Mouse (Mus musculus) adipocyte (in vitro differentiated cells): Measurements from ENCODE around the gene Asl.

Experiments used
- DNase-seq: peaks from one replicate; pipeline ENCODE4 v3.0.0-alpha.2; 2016; ENCODE audit warnings: low spot score

Gene Asl

DNA sequence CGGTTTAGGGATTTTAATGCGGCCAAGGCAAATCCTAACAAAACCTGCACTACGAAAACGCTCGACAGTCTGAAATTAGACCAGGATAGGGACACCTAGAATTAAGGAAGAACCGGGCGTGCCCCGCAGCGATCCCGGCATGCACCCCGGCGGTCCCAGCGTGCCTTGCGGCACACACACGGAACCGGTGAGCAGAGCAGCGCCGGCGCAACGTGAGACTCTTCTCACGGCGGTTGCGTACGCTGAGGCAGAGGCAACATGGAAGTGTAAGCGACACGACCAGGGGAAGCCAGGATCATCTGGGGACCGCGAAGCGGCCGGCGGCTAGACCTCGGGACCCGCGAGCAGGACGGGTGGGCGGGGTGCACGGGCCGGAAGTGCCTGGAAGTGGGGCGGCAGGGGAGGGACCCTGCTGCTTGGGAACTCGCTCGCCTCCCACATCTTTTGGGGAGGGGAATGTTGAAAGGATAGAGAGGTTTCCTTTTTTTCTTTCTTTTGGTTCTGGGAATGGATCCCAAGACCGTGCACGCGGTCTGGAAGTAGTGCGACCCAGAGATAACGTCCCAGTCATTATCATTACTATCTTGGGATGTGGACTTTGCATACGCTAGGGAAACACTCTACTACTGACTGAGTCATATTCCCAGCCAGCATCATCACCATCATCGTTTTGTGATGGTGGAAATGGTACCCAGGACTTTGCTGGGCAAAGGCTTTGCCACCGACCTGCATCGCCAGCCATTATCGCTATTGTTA, at the start of gene Asl, which contains the start of gene Crcp:
TSS of gene Asl (minus strand) at position 106 of the 756 bp plus-strand sequence.
TSS of gene Crcp (plus strand) at position 149 of the 756 bp plus-strand sequence.
- DNase-seq, result peak; percentile 77

DNA sequence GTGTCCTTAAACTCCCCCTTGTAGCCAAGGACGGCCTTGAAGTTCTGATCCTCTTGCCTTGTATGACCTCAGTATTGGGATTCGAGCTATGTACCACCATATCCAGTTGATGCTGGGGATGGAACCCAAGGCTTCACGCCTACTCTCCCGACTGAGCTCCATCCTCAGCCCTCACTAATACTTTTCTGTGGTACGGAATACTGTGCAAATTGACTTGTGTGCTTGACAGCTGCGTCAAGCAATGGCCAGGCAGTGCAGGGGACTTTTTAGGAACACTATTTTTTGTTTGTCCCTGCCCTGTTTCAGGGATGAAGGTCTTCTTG, 49.7 kb upstream of the Asl start:
- DNase-seq, result no peak

DNA sequence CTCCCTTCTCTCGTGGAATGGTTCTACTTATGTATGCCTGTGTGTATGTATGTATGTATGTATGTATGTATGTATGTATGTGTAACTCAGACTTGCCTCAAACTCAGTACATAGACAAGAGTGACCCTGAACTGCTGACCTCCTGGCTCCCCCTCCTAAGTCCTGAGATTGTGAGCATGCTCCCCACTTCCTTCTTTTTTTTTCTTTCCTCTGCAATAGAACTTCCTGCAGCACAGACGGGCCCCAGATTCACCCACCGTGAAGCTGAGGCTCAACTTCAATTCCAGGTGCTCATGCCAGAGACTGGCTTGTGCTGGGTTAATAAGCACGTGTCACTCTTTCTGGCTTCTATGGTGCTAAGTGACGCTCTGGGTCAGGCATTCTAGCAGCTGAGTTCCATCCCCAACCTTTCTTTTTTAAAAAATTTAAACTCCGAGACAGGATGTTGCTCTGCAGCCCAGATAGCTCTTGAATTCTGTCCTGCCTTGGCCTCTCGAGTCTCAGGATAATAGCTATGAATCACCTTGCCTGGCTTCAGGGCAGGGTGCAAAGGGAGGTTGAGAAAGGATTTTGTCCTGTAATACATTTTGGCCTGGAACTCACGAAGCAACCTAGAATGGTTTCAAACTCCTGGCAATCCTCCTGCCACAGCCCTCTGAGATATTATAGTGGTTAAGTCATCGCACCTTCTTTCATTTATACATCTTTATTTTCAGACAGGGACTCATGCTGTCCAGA, 49.2 kb upstream of the Asl start:
- DNase-seq, result no peak

DNA sequence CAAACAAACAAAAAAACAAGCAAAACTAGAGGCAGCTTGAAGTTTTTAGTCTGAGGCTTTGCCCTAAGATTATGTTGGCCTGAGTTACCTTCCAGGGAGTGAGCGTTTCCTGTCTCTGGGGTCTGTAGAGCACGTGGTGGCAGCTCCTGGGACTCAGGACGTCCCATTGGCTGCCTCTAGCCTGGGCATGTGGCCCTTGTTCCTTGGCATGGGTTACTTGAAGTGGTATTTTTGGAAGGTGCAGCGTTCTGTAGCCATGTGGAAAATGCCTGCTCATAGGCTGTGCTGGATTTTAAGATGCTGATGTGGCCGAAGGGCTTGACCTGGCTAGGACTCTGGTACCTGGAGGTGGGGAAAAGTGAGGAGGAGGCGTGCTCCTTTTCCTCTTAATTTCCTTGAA, 47.3 kb upstream of the Asl start:
- DNase-seq, result no peak

DNA sequence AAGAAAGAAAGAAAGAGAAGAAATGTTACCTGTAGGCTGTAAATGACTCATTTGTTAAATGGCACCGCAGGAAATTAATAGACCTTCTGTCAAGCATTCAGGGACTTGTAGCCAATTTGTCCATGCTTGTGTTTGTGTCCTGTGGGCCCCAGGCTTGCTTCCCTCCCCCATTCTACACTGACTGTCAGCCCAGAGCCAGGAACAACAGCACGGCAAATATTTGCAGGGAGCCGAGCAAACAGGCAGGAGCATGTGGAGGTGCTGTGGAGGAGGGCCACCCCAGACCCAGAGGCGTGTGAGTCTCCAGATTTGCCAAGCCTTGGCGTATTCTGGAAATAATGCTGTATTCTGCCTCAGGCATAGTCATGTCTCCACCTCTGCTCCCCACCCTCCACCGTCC, 45.4 kb upstream of the Asl start:
- DNase-seq, result no peak

DNA sequence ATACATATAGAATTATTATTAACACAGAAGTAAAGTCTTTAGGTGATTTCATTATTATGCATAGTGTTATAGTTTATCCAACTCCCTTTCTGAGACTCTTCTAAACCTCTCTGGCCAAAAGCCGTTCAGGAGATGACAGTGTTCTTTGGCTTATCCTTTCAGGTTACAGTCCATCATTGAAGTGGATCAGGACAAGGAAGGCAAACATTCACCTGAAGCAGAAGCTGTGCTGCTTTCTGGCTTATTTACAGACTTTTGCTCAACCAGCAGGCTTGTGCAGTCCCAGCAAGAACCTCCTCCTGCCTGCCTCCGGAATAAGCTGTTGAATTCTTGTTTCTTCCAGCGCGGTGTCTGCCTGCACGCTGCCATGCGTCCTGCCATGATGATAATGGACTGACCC, 44.0 kb upstream of the Asl start, which contains the start of gene Tpst1:
TSS of gene Tpst1 (plus strand) at position 301 of the 400 bp plus-strand sequence.
- no peak for DNase-seq

DNA sequence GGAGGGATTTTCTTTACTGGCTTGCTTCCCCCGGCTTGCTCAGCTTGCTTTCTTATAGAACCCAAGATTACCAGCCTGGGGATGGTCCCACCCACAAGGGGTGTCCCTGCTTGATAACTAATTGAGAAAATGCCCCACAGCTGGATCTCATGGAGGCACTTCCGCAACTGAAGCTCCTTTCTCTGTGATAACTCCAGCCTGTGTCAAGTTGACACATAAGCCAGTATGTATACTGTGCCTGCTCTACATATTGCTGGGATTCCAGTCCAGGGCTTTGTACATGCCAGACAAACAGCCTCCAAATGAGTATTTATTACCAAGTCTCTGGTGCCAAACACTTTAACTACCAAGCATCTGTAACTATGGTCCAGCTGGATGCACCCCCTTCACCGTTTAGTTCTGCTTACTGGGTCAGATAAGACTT, 38.8 kb upstream of the Asl start:
- DNase-seq, result no peak

DNA sequence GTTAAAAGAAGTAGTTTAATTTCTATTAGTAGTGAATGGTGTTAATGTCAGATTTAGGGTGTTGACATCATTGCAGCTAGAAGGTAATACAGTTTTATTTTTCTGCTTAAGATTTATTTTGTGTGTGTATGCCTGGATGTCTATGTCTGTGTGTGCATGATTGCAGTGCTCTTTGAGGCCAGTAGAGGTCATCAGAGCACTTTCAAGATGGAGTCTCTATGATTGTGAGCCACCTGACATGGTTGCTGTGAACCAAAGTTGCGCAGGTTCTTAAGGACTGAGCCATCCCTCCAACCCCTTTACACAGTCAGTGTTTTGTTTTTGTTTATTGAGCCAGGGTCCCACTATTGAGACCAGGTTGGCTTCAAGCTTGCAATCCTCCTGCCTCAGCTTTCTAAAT, 36.5 kb upstream of the Asl start:
- DNase-seq, result no peak

DNA sequence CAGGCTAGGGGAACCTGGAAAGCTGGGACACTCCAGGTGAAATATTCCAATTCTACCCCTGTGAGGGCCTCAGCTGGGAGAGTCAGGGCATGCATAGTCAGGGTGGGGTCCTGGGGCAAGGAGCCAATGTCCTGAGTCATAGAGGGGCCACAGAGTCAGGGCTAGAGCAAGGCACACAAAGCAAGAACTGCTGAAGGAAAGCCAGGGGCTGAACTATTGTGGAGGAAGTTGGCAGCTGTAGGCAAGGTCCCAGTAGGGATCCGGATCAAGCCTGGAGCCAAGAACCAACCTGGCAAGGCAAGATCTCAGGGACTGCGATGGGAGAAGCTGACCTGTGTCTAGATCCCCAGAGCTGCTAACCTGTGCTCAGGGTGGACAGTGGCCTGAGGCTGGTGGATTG, 34.7 kb upstream of the Asl start:
- DNase-seq, result peak; percentile 26

DNA sequence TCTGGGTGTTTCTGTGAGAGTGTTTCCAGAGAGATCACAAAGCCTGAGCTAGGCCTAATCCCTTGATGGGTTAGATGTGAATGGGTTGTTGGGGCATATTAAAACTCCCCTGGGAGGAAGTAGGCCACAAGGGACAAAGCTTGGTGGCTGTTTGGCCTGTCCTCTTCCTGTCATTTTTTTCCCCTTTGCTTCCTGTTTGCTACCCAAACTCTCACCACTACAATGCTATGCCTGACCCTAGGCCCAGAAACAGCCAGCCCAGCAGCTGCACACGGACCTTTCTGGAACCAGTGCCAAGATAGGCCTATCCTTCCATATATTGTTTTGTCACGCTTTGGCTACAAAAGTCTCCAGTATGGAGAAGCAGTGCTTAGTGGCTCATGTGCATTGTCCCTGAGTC, 33.0 kb upstream of the Asl start:
- DNase-seq, result peak; percentile 84

DNA sequence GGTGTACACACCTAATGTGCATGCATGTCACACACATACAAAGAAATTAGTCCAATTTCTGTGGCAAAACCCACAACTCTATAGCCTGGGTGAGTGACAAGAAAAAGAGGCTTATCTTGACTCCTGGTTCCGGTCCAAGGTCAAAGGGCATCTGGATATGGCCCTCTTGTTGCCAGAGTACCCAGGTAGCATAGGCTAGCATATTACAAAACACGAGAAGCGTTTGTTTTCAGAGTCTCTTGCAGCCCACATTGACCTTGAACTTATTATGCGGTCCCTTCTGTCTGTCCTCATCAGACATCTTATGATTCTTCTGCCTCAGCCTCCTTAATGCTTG, 31.2 kb upstream of the Asl start:
- no peak for DNase-seq

DNA sequence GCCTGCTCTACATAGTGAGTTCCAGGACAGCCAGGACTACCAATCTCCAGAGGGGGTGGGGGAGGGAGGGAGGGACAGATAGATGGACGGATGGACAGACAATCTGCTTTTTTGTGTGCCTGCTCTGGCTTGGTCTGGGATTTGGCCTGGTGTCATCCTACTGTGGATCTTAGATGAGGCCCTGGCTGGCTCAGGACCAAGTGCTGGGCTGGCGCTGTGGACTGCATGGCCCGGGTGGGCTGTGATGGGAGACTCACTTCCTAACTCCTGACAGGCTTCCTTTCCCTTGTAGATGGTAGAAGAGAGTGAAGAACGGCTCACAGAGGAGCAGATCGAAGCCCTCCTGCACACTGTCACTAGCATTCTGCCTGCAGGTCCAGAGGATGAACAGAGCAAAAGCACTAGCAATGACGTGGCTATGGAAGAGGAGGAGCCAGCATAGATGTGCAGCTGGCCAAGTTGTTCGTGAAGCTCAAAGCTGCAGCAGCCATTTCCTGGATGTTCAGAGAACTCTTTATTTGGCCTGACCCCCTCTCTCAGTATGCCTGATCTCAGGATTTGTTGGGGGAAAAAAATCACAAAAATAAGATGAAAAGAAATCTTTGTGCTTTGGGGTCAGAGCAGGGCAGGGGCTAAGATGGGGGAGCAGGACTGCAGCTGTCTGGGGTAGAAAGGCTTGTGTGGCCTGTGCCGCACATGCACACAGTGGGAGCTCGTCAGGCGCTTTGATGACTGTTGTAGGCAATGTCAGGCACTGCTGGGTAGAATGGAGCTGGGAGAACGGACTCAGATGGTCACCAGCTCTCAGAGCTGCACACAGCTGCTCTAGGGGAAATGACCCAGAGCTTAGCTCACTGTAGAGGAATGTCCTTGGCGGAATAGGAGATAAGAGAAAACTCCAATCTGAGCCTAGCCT, 30.6 kb upstream of the Asl start:
- DNase-seq, result no peak

DNA sequence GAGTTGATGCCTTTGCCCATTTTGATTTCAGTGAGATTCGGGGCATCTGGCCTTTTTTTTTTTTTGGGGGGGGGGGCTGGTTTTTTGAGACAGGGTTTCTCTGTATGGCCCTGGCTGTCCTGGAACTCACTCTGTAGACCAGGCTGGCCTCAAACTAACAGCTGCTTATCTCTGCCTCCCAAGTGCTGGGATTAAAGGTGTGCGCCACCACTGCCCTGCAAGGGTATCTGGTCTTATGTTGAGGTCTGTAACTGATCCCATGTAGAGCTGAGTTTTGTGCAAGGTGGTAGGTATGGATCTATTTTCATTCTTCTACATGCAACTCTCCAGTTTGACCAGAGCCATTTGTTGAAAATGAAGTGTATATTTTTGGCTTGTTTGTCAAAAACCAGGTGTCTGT, 27.3 kb upstream of the Asl start:
- no peak for DNase-seq

DNA sequence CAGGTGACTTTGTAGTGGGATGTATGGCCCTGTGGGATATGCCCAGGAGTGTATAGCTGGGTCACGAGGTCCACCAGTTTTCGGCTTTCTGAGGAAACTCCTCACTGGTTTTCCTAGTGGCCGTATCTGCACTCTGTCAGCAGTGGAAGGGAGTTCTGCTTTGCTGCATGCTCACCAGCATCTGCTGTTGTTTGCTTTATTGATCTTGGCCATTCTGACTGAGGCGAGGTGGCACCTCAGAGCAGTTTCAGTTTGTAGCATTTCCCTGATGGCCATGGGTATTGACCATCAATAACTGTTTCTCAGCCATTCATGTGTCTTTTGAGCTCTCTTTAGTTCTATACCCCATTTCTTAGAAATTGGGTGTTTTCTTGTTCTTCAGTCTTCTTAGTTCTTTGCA, 26.6 kb upstream of the Asl start:
- no peak for DNase-seq

DNA sequence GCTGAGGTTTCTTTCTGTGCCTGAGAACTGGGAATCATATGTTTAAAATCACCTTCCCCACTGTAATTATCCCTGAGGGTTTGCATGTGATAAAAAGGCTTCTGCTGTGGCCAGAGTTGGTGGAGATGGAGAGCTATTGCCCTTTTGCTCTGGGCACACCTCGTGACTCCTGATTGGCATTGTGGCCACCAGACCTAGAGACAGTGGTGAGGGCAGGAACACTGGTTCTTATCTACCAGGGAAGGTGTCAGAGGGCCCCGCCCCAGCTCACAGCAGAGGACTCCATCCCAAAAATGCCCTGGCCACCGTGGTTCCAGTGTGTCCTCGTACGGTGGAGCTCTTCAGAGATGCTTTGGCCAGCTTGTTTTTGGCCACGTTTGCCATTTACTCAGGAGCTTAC, 23.9 kb upstream of the Asl start:
- DNase-seq, result no peak

DNA sequence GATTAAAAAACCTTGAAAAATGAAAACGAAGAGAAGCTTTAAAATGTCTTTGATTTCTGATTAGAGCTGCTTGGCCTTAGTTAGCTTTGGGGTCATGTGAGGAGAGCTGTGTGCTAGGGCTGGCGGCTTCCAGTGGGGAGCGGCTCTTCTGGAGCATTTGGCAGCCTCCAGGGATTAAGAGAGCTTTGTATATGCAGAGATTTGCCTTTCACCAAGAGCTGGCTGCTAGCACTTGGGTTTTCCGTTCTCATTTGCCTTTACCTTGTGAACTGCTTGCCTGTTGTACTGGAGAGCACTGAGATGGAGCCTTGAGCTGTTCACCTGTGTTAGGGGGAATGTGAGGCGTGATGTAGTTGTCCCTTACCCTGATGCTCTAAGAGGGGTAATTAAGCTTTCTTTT, 23.5 kb upstream of the Asl start:
- peak; percentile 65 for DNase-seq

DNA sequence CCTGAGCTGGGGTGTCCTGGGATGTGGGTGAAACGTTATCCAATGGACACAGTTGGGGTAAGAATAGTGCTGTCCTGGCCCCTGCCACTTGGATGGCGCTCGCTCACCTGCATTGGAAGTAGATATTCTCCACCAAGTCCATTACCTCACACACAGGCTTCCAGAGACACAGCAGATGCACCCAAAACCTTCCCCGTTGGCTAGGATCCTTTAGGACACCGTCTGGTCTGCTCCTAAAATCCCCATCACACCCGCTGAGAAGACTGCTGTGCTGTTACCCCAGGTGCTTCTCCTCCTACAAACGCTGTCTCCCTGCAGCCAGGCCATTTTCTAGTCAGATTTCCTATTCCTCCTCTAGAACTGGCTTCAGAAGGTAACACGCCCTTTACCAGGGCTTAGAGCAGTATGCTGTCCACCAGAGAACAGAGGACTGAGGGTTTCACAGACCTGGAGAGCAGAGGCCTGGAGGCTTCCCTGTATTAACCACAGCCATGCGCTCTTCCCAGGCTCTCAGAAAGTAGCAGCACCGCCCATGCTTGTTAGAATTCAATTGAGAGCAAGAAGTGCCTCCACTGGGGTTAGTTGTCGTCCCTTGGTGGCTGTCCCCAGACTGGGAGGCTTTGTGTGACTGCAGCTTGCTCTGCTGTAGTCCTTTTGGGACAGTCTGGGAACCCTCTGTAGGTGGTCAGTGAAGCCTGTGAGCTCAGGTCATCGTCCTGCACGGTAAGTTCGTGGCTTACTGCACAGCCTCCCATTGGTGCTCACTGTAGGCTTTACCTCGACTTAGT, 22.2 kb upstream of the Asl start:
- no peak for DNase-seq

DNA sequence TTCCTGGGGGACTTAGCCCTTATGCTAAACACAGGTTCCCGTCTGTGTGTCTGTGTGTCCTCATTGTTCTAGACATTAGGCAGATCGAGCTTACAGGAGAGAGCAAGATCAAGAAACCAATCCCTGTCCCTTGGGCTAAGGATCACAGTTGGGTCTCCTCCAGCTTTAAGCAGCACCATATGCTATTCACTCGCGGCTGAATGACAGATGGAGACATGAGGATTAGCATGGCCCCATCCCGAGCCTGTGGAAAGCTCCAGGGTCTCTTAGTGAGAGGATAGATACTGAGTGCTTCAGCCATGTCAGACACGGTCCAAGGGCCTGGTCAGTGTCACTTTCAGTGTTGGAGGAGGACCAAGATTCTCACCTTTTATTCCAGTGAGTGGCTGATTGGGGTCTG, 21.4 kb upstream of the Asl start:
- DNase-seq, result no peak

DNA sequence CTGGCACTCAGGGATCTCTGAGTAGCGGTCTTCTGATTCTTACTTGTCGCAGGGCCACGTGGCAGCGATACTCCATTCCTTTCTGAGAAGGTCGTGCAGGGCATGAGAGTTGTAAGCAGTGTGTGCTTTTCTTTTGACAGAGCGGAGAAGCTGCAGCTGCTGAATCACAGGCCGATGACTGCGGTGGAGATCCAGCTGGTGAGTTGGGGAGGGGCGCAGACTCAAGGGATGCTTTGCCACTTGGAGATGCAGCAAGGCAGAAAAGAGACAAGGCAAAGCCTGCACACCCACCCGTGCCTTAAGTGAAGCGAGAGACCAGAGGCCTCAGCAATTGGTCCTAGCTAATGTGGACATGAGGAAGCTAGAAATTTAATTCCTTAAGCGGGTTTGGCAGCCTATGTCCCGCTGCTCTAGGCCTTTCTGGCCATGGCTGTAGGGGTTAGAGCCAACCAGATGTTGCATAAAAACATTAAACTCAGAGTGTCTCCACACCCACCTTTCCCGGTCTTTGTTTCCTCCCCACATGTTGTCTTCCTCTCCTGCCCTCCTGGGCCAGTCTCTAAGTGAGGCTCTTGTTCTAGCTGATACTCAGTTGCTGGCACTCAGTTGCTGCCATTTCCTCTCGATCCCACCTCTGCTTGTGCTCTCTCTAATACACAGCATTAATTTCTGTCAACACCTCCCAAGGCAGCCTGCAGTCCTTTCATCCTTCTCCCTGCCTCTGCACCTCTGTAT, 19.9 kb upstream of the Asl start:
- no peak for DNase-seq

DNA sequence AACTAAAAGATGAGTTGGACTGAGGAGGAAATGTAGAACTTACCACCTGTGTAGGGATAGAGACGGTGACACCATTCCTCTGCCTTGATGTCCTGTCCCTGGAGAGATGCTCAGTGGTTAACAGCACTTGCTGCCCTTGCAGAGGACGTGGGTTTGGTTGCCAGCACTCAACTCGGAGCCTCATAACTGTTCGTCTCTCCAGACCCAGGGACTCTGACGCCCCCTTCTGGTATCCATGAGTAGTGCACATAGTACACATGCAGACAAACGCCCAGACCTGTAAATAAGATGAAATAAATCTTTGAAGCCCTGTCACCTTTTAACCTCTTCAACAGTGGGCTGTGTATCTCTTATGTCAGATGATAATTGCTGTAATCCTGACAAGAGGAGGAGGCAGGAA, 18.0 kb upstream of the Asl start:
- DNase-seq, result no peak

DNA sequence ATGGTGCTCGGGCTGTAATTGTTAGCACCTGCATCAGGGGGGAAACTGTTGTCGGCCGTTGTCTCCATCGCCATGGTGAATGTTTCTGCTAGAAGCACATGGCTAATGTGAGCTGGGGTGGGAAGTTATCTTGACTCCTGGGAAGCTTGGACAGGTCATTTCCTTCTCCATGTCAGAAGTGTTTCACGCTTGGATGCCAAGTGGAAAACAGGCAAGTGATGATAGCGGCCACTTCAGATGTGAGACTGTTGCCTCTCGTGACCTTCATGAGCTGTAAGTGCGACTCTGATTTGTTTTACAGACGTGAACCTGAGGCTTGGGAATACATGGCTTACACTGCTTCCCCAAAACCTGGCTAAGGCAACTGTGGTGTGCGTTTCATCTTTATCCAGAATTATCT, 17.5 kb upstream of the Asl start:
- DNase-seq, result no peak
